Mouse (Mus musculus) C2C12 (cell line): ENCODE data around the gene Clmp.

Experiments used
- CEBPB ChIP-seq: IDR thresholded peaks from one replicate; pipeline ENCODE4 v1.6.1; 2011; ENCODE audit warnings: low read depth, mild to moderate bottlenecking, control low read depth, moderate library complexity
- CTCF ChIP-seq: IDR thresholded peaks from one replicate; pipeline ENCODE4 v1.5.1; 2011; ENCODE audit not compliant: control insufficient read depth, insufficient read depth, insufficient read length
- FOSL1 ChIP-seq: IDR thresholded peaks from one replicate; pipeline ENCODE4 v1.8.0; 2011; ENCODE audit warnings: mild to moderate bottlenecking, low read length; ENCODE audit not compliant: poor library complexity, insufficient read depth, severe bottlenecking
- MYOG ChIP-seq: IDR thresholded peaks from one replicate; pipeline ENCODE4 v1.6.1; 2011; ENCODE audit not compliant: control insufficient read depth, insufficient read length; ENCODE audit errors: extremely low read depth
- USF1 ChIP-seq: IDR thresholded peaks from one replicate; pipeline ENCODE4 v1.6.1; 2011; ENCODE audit warnings: low read depth, mild to moderate bottlenecking, control low read depth, moderate library complexity

- TF ChIP-seq CTCF (no peak), USF1 (no peak), CEBPB (no peak), MYOG (no peak), FOSL1 (no peak)
Measured at GRCm38 (mm10) chr9:40737117-40737516, 51.4 kb downstream of the Clmp start.
